Mouse (Mus musculus) liver, embryonic 14.5 days (tissue): Measurements from ENCODE around the gene Ugt1a6b.

Experiments
- CTCF ChIP-seq: IDR thresholded peaks from 2 replicates; pipeline ENCODE4 v1.5.1; 2016; ENCODE audit warnings: antibody characterized with exemption, low read depth, control low read depth
- EP300 ChIP-seq: IDR thresholded peaks from 2 replicates; pipeline ENCODE4 v1.6.1; 2016; ENCODE audit warnings: antibody characterized with exemption, low read depth

DNA sequence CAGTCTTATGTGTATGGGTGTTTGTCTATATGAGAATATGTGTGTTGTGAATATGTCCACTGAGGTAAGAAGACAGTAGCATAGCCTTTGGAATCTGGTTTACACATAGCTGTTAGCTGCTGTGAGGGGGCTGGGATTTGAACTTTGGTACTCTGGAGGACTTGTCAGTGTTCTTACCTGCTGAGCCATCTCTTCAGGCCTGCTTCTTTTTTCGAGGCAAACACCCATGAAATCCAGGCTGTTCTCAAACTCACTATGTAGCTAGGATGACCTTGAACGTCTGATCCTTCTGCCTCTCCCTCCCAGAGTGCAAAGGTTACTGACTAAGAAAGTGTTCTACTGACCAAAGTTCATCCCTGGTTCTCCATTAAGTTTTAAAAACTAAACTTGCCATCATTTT, 2.6 kb downstream of the Ugt1a6b start:
- no peak for TF ChIP-seq CTCF
- TF ChIP-seq EP300 = no peak
